8 mouse cellular contexts compared by ENCODE assay signal in genomic region chr13:23752742-23753172, GRCm38 (mm10). TPM values are rescaled to one million over a fixed set of nuclear protein-coding genes. Genes with fewer than 3 reads are reported as not detected.
DNase-seq lines count a peak whose midpoint lies in the region; ATAC-seq and TF ChIP-seq lines count a peak whose summit lies in the region.

No protein-coding gene starts in this region.

- H3K36me3 ChIP-seq in neural tube, embryonic 11.5 days (ENCODE audit: control insufficient read depth, insufficient read depth, low read length): no peaks in the 10 kb centered on the region
- H3K36me3 ChIP-seq in embryonic facial prominence, embryonic 14.5 days (ENCODE audit: control insufficient read depth, insufficient read depth, low read length): no peaks in the 10 kb centered on the region
- no peaks in the 10 kb centered on the region for H3K36me3 ChIP-seq in limb, embryonic 14.5 days (ENCODE audit: control insufficient read depth, insufficient read depth, low read length)

- ATAC-seq in neural tube, embryonic 11.5 days (ENCODE audit: insufficient read depth, low FRiP score, low TSS enrichment): no peak
- ATAC-seq in embryonic facial prominence, embryonic 14.5 days (ENCODE audit: low read depth): no peak
- no peak for ATAC-seq in limb, embryonic 14.5 days (ENCODE audit: low FRiP score, low read depth)

- DNase-seq in neural tube, embryonic 11.5 days (ENCODE audit: low spot score): no peak
- no peak for DNase-seq in neural tube, embryonic 10.5 days (ENCODE audit: extremely low spot score, low spot score)
- DNase-seq in embryonic facial prominence, embryonic 14.5 days (ENCODE audit: low spot score): no peak
- DNase-seq in limb, embryonic 14.5 days (ENCODE audit: low spot score): no peak
- peak; percentile 46 for DNase-seq in testis, postnatal 14 days (ENCODE audit: low spot score)
- no peak for DNase-seq in left cerebral cortex, postnatal 10 days (ENCODE audit: extremely low spot score in 1 of 2, low spot score in 2 of 2)
- no peak for DNase-seq in cerebellum, adult 9-10 months
- DNase-seq in urinary bladder, postnatal 14 days (ENCODE audit: low spot score): no peak

- no peak for TF ChIP-seq POLR2A in limb, embryonic 14.5 days (IDR thresholded peaks at IDR 0.05; ENCODE audit: borderline replicate concordance, extremely low read depth, insufficient read depth, insufficient read length)

- peak overlapping the region; percentile 73 for H3K27ac ChIP-seq in neural tube, embryonic 11.5 days (ENCODE audit: low read depth, low read length)
- peak overlapping the region; percentile 82 for H3K27ac ChIP-seq in embryonic facial prominence, embryonic 14.5 days (replicated peaks; ENCODE audit: low read depth, low read length)
- peak overlapping the region; percentile 81 for H3K27ac ChIP-seq in limb, embryonic 14.5 days (replicated peaks; ENCODE audit: low read depth, low read length)

- intact Hi-C loops in left cerebral cortex, postnatal 10 days (cut with DNase I): loop anchor here (10.0 kb wide), 1 partner anchor 198 kb away; the partner anchor contains the start of genes Hist1h1d and Hist1h4f

- WGBS in neural tube, embryonic 11.5 days: 3% methylated on average over 6 of the region's 6 CpGs
- 3% methylated on average over 6 of the region's 6 CpGs for WGBS in embryonic facial prominence, embryonic 14.5 days
- 2% methylated on average over 6 of the region's 6 CpGs for WGBS in limb, embryonic 14.5 days

- H3K4me1 ChIP-seq in neural tube, embryonic 11.5 days (ENCODE audit: control insufficient read depth, insufficient read depth, low read length): peaks cover 9% of the 10 kb centered on the region; the same call in 1 of the 2 replicates
- H3K4me1 ChIP-seq in embryonic facial prominence, embryonic 14.5 days (ENCODE audit: control insufficient read depth, insufficient read depth, low read length): peaks cover 9% of the 10 kb centered on the region
- H3K4me1 ChIP-seq in limb, embryonic 14.5 days (ENCODE audit: control insufficient read depth, insufficient read depth, low read length): peaks cover 9% of the 10 kb centered on the region

- H3K4me3 ChIP-seq in neural tube, embryonic 11.5 days (ENCODE audit: low read depth, low read length): peak overlapping the region; percentile 34
- peak overlapping the region; percentile 38 for H3K4me3 ChIP-seq in embryonic facial prominence, embryonic 14.5 days (ENCODE audit: low read depth, low read length)
- peak overlapping the region; percentile 34 for H3K4me3 ChIP-seq in limb, embryonic 14.5 days (replicated peaks; ENCODE audit: low read length)

- peak overlapping the region; percentile 50 for H3K4me2 ChIP-seq in neural tube, embryonic 11.5 days (ENCODE audit: low read depth)
- H3K4me2 ChIP-seq in embryonic facial prominence, embryonic 14.5 days (ENCODE audit: low read depth, low read length): peak overlapping the region; percentile 54
- peak overlapping the region; percentile 48 for H3K4me2 ChIP-seq in limb, embryonic 14.5 days (replicated peaks; ENCODE audit: low read depth, low read length, severe bottlenecking)

- peak overlapping the region; percentile 65 for H3K9ac ChIP-seq in neural tube, embryonic 11.5 days (ENCODE audit: low read length)
- H3K9ac ChIP-seq in embryonic facial prominence, embryonic 14.5 days (ENCODE audit: low read depth, low read length): peak overlapping the region; percentile 66
- H3K9ac ChIP-seq in limb, embryonic 14.5 days (ENCODE audit: low read depth, low read length, severe bottlenecking): peak overlapping the region; percentile 55

- H3K9me3 ChIP-seq in neural tube, embryonic 11.5 days (ENCODE audit: control insufficient read depth, low read length): no peaks in the 10 kb centered on the region
- H3K9me3 ChIP-seq in embryonic facial prominence, embryonic 14.5 days (ENCODE audit: control insufficient read depth, low read length): no peaks in the 10 kb centered on the region
- H3K9me3 ChIP-seq in limb, embryonic 14.5 days (ENCODE audit: control insufficient read depth, low read length): no peaks in the 10 kb centered on the region

- H3K27me3 ChIP-seq in neural tube, embryonic 11.5 days (ENCODE audit: control insufficient read depth, insufficient read depth, low read length): no peaks in the 10 kb centered on the region
- H3K27me3 ChIP-seq in embryonic facial prominence, embryonic 14.5 days (replicated peaks; ENCODE audit: control insufficient read depth, insufficient read depth, low read length): no peaks in the 10 kb centered on the region
- no peaks in the 10 kb centered on the region for H3K27me3 ChIP-seq in limb, embryonic 14.5 days (ENCODE audit: control insufficient read depth, insufficient read depth, low read length)

RNA-seq across cellular contexts. Expression of gene Hist1h3b, which starts 0.7 kb away (rescaled TPM):
- polyA plus RNA-seq in neural tube, embryonic 11.5 days (2014; fragmentation: Nextera tagmentation; extraction: Ambion mirVana): 6.2 and 8.4 TPM in 2 replicates
- polyA plus RNA-seq in embryonic facial prominence, embryonic 14.5 days (2014; fragmentation: Nextera tagmentation; extraction: Ambion mirVana): 6.6 and 11.5 TPM in 2 replicates
- polyA plus RNA-seq in limb, embryonic 14.5 days (2012; rRNA removed): 52.4 and 65.5 TPM in 2 replicates
- polyA plus RNA-seq in limb, embryonic 14.5 days (2014; fragmentation: Nextera tagmentation; extraction: Ambion mirVana): 6.5 and 12.4 TPM in 2 replicates
- 10 to 100 TPM; 37.4 to 47.0 TPM for total RNA-seq in left cerebral cortex, postnatal 10 days (2021)

RNA-seq across cellular contexts. Expression of gene Hist1h2ab, which starts 1.8 kb away (rescaled TPM):
- polyA plus RNA-seq in neural tube, embryonic 11.5 days (2014; fragmentation: Nextera tagmentation; extraction: Ambion mirVana): 33.1 and 47.3 TPM in 2 replicates
- polyA plus RNA-seq in embryonic facial prominence, embryonic 14.5 days (2014; fragmentation: Nextera tagmentation; extraction: Ambion mirVana): 30.2 and 32.6 TPM in 2 replicates
- polyA plus RNA-seq in limb, embryonic 14.5 days (2012; rRNA removed): 37.1 and 40.4 TPM in 2 replicates
- polyA plus RNA-seq in limb, embryonic 14.5 days (2014; fragmentation: Nextera tagmentation; extraction: Ambion mirVana): 39.0 and 40.1 TPM in 2 replicates
- 10 to 100 TPM; 43.9 to 44.2 TPM for total RNA-seq in left cerebral cortex, postnatal 10 days (2021)

RNA-seq across cellular contexts. Expression of gene Hist1h4b, which starts 4.1 kb away (rescaled TPM):
- polyA plus RNA-seq in neural tube, embryonic 11.5 days (2014; fragmentation: Nextera tagmentation; extraction: Ambion mirVana): 4.3 and 9.0 TPM in 2 replicates
- polyA plus RNA-seq in embryonic facial prominence, embryonic 14.5 days (2014; fragmentation: Nextera tagmentation; extraction: Ambion mirVana): 3.5 and 4.7 TPM in 2 replicates
- polyA plus RNA-seq in limb, embryonic 14.5 days (2012; rRNA removed): 20.0 and 26.6 TPM in 2 replicates
- 4.4 and 6.6 TPM in 2 replicates for polyA plus RNA-seq in limb, embryonic 14.5 days (2014; fragmentation: Nextera tagmentation; extraction: Ambion mirVana)
- total RNA-seq in left cerebral cortex, postnatal 10 days (2021): 10 to 100 TPM; 79.7 to 80.1 TPM

RNA-seq across cellular contexts. Expression of gene Hist1h2bb, which starts 6.2 kb away (rescaled TPM):
- polyA plus RNA-seq in neural tube, embryonic 11.5 days (2014; fragmentation: Nextera tagmentation; extraction: Ambion mirVana): 2.4 and 2.9 TPM in 2 replicates
- polyA plus RNA-seq in embryonic facial prominence, embryonic 14.5 days (2014; fragmentation: Nextera tagmentation; extraction: Ambion mirVana): 1.2 and 2.1 TPM in 2 replicates
- polyA plus RNA-seq in limb, embryonic 14.5 days (2012; rRNA removed): 13.5 and 15.9 TPM in 2 replicates
- polyA plus RNA-seq in limb, embryonic 14.5 days (2014; fragmentation: Nextera tagmentation; extraction: Ambion mirVana): 1.2 and 1.4 TPM in 2 replicates
- total RNA-seq in left cerebral cortex, postnatal 10 days (2021): 10 to 100 TPM; 25.4 to 26.6 TPM

RNA-seq across cellular contexts. Expression of gene Hist1h3c, which starts 7.4 kb away (rescaled TPM):
- 8.3 and 10.6 TPM in 2 replicates for polyA plus RNA-seq in neural tube, embryonic 11.5 days (2014; fragmentation: Nextera tagmentation; extraction: Ambion mirVana)
- polyA plus RNA-seq in embryonic facial prominence, embryonic 14.5 days (2014; fragmentation: Nextera tagmentation; extraction: Ambion mirVana): 5.1 and 7.5 TPM in 2 replicates
- 41.4 and 92.0 TPM in 2 replicates for polyA plus RNA-seq in limb, embryonic 14.5 days (2012; rRNA removed)
- 8.1 and 12.0 TPM in 2 replicates for polyA plus RNA-seq in limb, embryonic 14.5 days (2014; fragmentation: Nextera tagmentation; extraction: Ambion mirVana)
- 10 to 100 TPM; 13.2 to 15.0 TPM for total RNA-seq in left cerebral cortex, postnatal 10 days (2021)
